Mouse (Mus musculus): ENCODE measurements around the gene Erf.
A peak's percentile ranks its signal among the peaks of the same experiment; 100 is the strongest.

Gene Erf

GRCm38 (mm10) chr7:25250141-25250972, at the start of gene Erf:
Gene Erf, minus strand, starts transcription at chr7:25250761.
- DNase-seq (ENCODE audit: low spot score in 2 of 2): peak; percentile 89 to 95

GRCm38 (mm10) chr7:25297454-25298325, 47.1 kb upstream of the Erf start, which contains the start of gene Pafah1b3:
Gene Pafah1b3, minus strand, starts transcription at chr7:25297986.
- DNase-seq (ENCODE audit: low spot score in 2 of 2): peak; percentile 81 to 87

GRCm38 (mm10) chr7:25296945-25297453, 46.4 kb upstream of the Erf start:
- DNase-seq (ENCODE audit: low spot score in 2 of 2): peak; percentile 55 to 60

GRCm38 (mm10) chr7:25294960-25295722, 44.6 kb upstream of the Erf start:
- peak in 1 of 2 experiments; percentile 3 for DNase-seq (ENCODE audit: low spot score in 2 of 2)

DNA sequence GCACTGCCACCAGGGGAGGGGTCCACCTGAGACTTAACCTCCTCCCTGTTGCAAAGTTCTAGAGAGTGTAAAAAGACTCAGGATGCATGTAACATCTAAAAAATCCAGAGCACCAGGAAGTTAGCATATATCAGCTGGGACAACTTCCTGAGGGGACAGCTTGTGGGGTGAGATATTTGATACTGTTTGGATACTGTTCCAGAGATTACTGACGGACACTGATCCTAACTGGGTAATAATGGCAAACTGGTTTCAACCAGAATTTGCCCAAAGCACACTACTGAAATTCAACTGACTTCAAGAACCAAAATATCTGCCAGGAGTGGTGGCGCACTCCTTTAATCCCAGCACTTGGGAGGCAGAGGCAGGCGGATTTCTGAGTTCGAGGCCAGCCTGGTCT, 43.9 kb upstream of the Erf start:
- DNase-seq (ENCODE audit: low spot score in 2 of 2): no peak

DNA sequence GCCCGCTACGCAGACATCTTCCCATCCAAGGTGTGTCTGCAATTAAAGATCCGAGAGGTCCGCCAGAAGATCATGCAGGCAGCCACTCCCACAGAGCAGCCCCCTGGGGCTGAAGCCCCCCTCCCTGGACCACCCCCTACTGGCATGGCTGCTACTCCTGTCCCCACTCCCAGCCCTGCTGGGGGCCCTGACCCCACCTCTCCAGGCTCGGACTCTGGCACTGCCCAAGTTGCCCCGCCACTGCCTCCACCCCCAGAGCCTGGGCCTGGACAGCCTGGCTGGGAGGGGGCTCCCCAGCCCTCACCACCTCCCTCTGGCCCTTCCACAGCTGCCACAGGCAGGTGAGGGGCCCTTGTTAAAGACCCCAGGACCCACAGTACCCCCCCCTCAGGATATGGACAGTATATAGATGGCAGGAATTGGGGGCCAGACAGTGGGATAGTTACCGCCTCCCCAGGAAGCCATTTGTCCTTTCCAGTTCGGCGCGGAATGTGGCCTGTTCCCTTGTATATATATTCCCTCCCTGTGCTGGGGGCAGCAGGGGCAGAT, 42.7 kb upstream of the Erf start:
- DNase-seq (ENCODE audit: low spot score in 2 of 2): peak in 1 of 2 experiments; percentile 4

GRCm38 (mm10) chr7:25292107-25292506, 41.5 kb upstream of the Erf start:
- peak in 1 of 2 experiments; percentile 3 for DNase-seq (ENCODE audit: low spot score in 2 of 2)

DNA sequence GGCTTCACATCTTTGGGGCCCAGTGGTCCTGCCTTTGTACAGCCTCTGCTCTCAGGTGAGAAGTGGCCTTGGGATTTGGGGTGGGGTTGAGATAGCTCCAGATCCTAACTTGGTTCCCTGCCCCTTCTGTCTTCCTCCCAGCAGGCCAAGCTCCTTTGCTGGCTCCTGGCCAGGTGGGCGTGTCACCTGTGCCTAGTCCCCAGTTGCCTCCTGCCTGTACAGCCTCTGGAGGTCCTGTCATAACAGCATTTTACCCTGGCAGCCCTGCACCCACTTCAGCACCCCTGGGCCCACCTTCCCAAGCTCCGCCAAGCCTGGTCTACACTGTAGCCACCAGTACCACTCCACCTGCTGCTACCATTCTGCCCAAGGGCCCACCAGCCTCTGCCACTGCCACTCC, 40.4 kb upstream of the Erf start:
- peak in 1 of 2 experiments; percentile 3 for DNase-seq (ENCODE audit: low spot score in 2 of 2)

GRCm38 (mm10) chr7:25290463-25290862, 39.9 kb upstream of the Erf start:
- no peak for DNase-seq (ENCODE audit: low spot score in 2 of 2)

- DNase-seq (ENCODE audit: low spot score in 2 of 2): no peak
These were observed 39.4 kb upstream of the Erf start for GRCm38 (mm10) chr7:25289925-25290324.

DNA sequence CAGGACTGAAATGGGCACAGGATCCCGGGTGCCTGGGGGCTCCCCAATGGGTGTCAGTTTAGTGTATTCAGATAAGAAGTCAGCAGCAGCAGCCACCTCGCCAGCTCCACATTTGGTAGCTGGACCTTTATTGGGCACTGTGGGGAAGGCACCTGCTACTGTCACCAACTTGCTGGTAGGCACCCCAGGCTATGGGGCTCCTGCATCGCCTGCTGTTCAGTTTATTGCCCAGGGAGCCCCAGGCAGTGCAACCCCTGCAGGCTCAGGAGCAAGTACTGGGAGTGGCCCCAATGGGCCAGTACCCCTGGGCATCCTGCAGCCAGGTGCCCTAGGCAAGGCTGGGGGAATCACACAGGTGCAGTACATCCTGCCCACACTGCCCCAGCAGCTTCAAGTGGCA, 38.2 kb upstream of the Erf start:
- DNase-seq (ENCODE audit: low spot score in 2 of 2): no peak

- no peak for DNase-seq (ENCODE audit: low spot score in 2 of 2)
These were observed 37.5 kb upstream of the Erf start for GRCm38 (mm10) chr7:25288011-25288410.

DNA sequence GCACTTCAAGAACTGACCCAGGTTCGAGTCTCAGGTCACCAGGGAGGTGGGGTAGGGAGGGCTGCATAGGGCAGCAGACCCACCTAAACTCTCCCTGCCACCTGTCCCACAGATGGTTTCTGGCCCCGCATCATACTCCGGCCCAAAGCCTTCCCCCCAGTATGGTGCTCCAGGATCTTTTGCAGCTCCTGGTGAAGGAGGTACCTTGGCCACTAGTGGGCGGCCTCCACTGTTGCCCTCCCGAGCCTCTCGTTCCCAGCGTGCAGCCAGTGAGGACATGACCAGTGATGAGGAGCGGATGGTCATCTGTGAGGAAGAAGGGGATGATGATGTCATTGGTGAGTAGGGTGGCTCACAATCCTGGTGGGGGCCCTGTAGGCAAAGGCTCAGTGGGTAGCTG, 36.4 kb upstream of the Erf start:
- no peak for DNase-seq (ENCODE audit: low spot score in 2 of 2)

- no peak for DNase-seq (ENCODE audit: low spot score in 2 of 2)
These were observed 35.1 kb upstream of the Erf start for GRCm38 (mm10) chr7:25285511-25286238.

- DNase-seq (ENCODE audit: low spot score in 2 of 2): no peak
These were observed 34.2 kb upstream of the Erf start for GRCm38 (mm10) chr7:25284766-25285165.

DNA sequence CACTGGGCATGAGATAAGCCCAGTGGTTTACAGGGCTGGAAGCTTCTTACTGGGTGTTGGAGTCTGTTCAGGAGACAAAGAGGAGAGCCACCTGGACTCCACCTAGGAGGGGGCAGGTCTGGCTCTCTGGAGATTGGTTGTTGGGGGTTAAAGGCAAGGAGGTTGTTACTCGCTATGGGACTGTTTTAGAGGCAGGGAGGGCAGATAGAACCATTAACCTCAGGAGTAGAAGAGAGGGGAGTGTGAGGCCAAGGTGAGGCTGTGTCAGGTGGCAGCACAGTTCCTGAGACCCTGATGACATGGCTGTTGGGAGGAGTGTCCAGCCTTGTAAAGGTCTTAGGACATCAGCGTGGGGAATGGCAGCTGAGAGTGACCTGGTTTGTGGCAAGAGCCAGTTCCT, 33.6 kb upstream of the Erf start:
- no peak for DNase-seq (ENCODE audit: low spot score in 2 of 2)

DNA sequence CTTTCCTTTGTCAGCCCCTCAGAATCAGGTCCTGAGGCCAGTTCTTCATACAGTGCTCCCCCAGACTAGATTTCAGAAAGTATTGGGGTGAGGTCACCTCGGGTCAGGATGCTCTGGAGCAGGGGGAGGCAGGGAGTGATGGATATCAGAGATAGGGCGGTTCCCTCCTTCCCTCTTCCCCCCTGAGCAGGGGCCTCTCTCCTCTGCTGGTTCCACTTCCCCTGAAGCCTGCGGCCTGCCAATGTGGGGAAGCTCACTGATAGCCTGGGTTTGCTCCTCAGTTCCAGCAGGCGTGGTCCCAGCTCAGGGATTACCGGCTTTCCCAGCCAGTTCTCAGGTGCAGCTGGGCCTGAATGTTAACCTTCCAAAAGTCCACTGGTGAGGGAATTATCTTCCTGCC, 33.1 kb upstream of the Erf start:
- no peak for DNase-seq (ENCODE audit: low spot score in 2 of 2)

DNA sequence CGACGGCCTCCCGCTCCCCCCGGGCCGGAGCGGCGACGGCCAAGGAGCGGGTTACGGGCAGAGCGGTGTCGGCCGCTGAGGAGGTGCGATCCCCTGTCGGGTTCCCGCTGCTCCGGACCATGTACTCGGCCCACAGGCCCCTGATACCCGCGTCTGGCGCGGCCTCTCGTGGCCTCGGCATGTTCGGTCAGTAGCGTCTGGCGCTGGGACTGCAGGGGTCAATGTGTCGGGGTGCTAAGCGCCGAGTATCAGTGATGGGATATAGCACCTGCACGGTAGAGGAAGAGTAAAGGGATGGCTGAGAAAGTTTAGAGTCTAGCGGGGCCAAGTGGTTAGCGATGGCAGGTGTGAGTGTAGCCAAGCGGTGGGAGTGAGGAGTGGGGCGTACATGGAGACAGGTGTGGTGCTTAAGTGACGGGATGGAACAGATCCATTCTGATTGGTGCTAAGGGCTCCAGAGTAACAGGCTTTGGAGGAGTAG, 32.2 kb upstream of the Erf start:
- DNase-seq (ENCODE audit: low spot score in 2 of 2): peak; percentile 30 to 49

DNA sequence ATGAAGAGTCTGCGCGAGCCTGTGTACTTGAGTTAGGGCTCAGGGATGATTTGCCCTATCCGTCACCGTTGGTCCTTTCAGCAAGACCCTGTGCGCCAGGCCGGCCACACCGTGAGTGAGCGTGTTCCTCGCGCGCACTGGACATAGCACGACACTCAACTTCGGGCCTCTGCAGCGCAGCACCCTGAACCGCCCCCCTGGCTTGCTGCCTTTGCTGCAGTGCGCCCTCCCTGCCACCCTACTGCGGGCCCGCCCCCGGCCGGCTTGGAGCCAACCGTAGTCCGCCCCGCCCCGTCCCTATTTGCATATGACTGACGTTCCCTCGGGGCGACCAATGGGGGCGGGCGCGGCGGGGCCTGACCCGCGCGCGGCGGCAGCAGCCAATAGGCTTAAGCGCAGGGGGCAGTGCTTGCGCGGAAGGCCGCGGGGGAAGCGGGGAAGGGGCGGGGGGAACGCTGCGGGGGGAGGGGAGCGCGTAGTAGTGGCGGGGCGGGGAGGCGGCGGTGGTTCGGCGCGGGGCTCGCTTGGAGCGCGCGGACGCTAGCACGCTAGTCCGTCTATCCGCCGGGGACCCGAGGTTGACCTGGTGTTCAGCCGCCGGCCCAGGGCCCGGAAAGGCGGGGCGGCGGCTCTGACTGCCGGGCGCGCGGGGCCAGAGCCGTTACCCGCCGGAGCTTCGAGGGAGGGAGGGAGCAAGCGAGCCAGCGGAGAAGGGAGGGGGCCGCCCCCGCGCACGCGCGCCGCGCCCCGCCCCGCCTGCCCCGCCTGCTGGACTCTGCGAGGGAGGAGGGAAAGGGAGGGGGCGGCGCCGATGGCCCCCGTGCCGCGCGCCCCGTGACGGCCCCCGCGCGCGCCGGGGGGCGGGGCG, 31.4 kb upstream of the Erf start:
- peak; percentile 98 to 99 for DNase-seq (ENCODE audit: low spot score in 2 of 2)
